Mouse (Mus musculus) heart, embryonic 15.5 days (tissue): ENCODE results near the gene Pabpc1l. TPM values are rescaled to one million over a fixed set of nuclear protein-coding genes. Genes with fewer than 3 reads are reported as not detected.

ENCODE experiments used
- ATAC-seq: fragments of 200-750 bp; cut with Nextera tagmentation; replicated peaks from 2 replicates; pipeline ENCODE4 v1.8.0; 2017; ENCODE audit warnings: low read depth, moderate TSS enrichment; ENCODE audit not compliant: insufficient number of reproducible peaks, insufficient read depth, low FRiP score
- H3K27ac ChIP-seq: fragments of 300-500 bp; sonication (generic); 2 replicates; pipeline ENCODE4 v1.5.1; 2015; ENCODE audit warnings: mild to moderate bottlenecking, inconsistent platforms
- H3K27me3 ChIP-seq: fragments of 300-500 bp; sonication (generic); 2 replicates; pipeline ENCODE4 v1.6.1; 2015; ENCODE audit warnings: inconsistent platforms
- H3K36me3 ChIP-seq: fragments of 300-500 bp; sonication (generic); 2 replicates; pipeline ENCODE4 v1.6.1; 2015; ENCODE audit warnings: mild to moderate bottlenecking, inconsistent platforms
- H3K4me1 ChIP-seq: fragments of 300-500 bp; sonication (generic); replicated peaks from 2 replicates; pipeline ENCODE4 v1.6.1; 2015; ENCODE audit warnings: inconsistent platforms
- H3K4me2 ChIP-seq: fragments of 300-500 bp; sonication (generic); 2 replicates; pipeline ENCODE4 v1.6.1; 2015; ENCODE audit warnings: inconsistent platforms, mild to moderate bottlenecking, moderate library complexity
- H3K4me3 ChIP-seq: fragments of 300-500 bp; sonication (generic); 2 replicates; pipeline ENCODE4 v1.5.1; 2015; ENCODE audit warnings: mild to moderate bottlenecking, inconsistent platforms
- H3K9ac ChIP-seq: fragments of 300-500 bp; sonication (generic); 2 replicates; pipeline ENCODE4 v1.6.1; 2015; ENCODE audit warnings: mild to moderate bottlenecking, inconsistent platforms
- H3K9me3 ChIP-seq: fragments of 300-500 bp; sonication (generic); replicated peaks from 2 replicates; pipeline ENCODE4 v1.6.1; 2016; ENCODE audit warnings: inconsistent platforms
- WGBS: fragments of 180-500 bp; shearing (Covaris S2); methylation state at CpG from one replicate; pipeline ENCODE4 v1.1.7; 2015; ENCODE audit warnings: mixed read lengths; 5-methylcytosine and 5-hydroxymethylcytosine counted together
- polyA plus RNA-seq: library from polyadenylated mRNA; unstranded; fragments of >200 nt; fragmentation: Nextera tagmentation; extraction: Ambion mirVana; gene quantifications from 2 replicates; pipeline ENCODE4 v1.2.1, GENCODE M21; 2015

Gene Pabpc1l
- polyA plus RNA-seq, 1 experiment from 2014 or later = 0.92 TPM

GRCm38 (mm10) chr2:164087416-164088017 is 62.3 kb downstream of the Pabpc1l start:
- no peaks in the 10 kb centered on the region for H3K9me3 ChIP-seq
- no peak overlapping the region for H3K9ac ChIP-seq
- H3K27ac ChIP-seq = no peak overlapping the region
- H3K36me3 ChIP-seq = peaks cover 46% of the 10 kb centered on the region
- no peak for ATAC-seq
- H3K4me3 ChIP-seq = no peak overlapping the region
- H3K4me2 ChIP-seq = no peak overlapping the region
- WGBS = 82% methylated on average over 6 of the region's 6 CpGs
- no peaks in the 10 kb centered on the region for H3K27me3 ChIP-seq
- H3K4me1 ChIP-seq = no peaks in the 10 kb centered on the region

DNA sequence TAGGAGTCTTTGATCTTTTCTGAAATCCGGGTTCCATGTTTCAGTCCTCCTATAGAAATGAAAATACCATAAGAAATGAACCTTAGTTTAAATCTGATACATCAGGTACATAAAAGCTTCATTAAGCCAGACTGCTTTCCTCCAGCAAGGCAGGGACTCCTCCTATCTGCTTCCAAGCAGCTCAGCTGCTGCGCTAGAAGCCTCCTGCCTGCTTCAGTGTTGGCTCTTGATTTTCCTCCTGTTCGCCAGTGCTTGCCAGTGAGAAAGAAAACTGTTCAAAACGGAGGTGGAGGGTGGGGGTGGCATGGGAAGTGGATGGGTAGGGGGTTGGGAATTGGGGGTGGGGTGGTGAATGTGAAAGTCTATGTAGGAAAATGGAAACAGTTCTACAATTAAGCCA is 64.3 kb downstream of the Pabpc1l start:
- ATAC-seq = no peak
- H3K4me1 ChIP-seq = no peaks in the 10 kb centered on the region
- no peak overlapping the region for H3K9ac ChIP-seq
- WGBS = 93% methylated on average over 4 of the region's 4 CpGs
- peaks cover 37% of the 10 kb centered on the region for H3K36me3 ChIP-seq
- no peak overlapping the region for H3K4me2 ChIP-seq
- no peaks in the 10 kb centered on the region for H3K27me3 ChIP-seq
- H3K27ac ChIP-seq = no peak overlapping the region
- no peaks in the 10 kb centered on the region for H3K9me3 ChIP-seq
- H3K4me3 ChIP-seq = no peak overlapping the region

DNA sequence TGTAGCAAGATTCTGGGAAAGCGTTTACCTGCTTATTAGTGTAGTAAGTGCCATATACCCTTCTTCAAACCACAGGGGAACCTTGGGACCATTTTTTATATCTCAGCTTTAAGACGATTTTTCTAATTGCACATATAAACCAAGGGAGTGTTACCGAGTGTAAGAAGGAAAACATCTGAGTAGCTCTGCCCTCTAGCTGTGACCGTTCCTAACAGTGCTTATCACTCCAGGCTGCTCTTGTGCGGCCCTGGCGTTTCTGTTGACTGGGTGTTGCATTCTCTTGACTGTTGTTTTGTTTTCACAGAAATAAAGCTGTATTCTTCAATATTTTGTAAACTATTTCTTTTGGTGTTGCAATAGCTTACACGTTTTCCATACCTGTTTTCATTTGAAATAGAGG is 68.9 kb downstream of the Pabpc1l start:
- Histone ChIP-seq H3K27ac (no peak overlapping the region), H3K9ac (no peak overlapping the region), H3K4me3 (no peak overlapping the region), H3K4me1 (no peaks in the 10 kb centered on the region), H3K9me3 (no peaks in the 10 kb centered on the region), H3K36me3 (peaks cover 16% of the 10 kb centered on the region), H3K27me3 (no peaks in the 10 kb centered on the region), H3K4me2 (no peak overlapping the region)
- no peak for ATAC-seq
- WGBS = 48% methylated on average over 7 of the region's 7 CpGs

DNA sequence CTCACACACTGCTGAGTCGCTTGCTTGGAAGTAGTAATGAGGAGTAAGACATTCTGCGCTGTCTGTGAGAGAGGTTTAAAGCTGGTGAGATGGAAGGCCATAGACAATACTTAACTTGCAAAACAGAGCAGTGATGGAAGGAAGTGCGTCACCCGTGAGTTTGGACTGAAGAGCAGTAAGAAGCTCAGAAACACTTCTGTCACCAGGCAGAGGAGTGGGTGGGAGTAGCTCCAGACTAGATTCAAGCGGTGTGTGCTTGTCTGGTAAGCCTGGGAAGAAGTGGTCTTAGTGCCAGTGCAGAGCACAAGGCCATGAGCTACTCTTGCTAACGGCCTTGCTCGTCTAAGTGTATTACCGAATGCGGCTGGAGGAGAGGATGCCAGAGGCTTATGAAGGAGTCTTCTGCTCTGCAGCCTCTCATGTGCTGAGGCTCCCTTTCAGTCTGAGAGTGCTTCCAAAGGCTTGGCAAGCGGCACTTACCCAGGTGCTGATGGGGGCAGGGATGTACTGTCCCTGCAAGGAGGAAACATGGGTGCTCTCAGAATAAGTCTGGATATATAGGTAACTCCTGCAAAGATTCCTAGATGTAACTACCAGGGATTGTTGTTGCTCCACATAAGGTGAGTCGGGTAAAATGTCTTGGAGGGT is 73.5 kb downstream of the Pabpc1l start:
- no peak for ATAC-seq
- Histone ChIP-seq H3K27me3 (no peaks in the 10 kb centered on the region), H3K9me3 (no peaks in the 10 kb centered on the region), H3K27ac (no peak overlapping the region), H3K9ac (no peak overlapping the region), H3K4me3 (no peak overlapping the region), H3K36me3 (peaks cover 33% of the 10 kb centered on the region), H3K4me1 (no peaks in the 10 kb centered on the region), H3K4me2 (no peak overlapping the region)
- 94% methylated on average over 11 of the region's 11 CpGs for WGBS

Other genes with a start within 250 kb of the Pabpc1l start
- gene Ccn5, start 204.6 kb upstream of the Pabpc1l start, polyA plus RNA-seq = 2.2 and 3.5 TPM in 2 replicates
- gene Kcnk15, start 171.8 kb upstream of the Pabpc1l start, polyA plus RNA-seq = not detected in 2 replicates
- gene Rims4, start 106.8 kb upstream of the Pabpc1l start, polyA plus RNA-seq = 0.31 and 0.52 TPM in 2 replicates
- gene Ywhab, start 30.5 kb upstream of the Pabpc1l start, polyA plus RNA-seq = 202 and 213 TPM in 2 replicates
- 11.8 and 13.7 TPM in 2 replicates for gene Stk4, start 44.9 kb downstream of the Pabpc1l start, polyA plus RNA-seq
- gene Tomm34, start 45.7 kb downstream of the Pabpc1l start, polyA plus RNA-seq = 42.8 and 51.8 TPM in 2 replicates
- gene Kcns1, start 145.7 kb downstream of the Pabpc1l start, polyA plus RNA-seq = 0.20 and 0.24 TPM in 2 replicates
- not detected in 2 replicates for gene Wfdc5, start 157.3 kb downstream of the Pabpc1l start, polyA plus RNA-seq
- gene Wfdc12, start 165.2 kb downstream of the Pabpc1l start, polyA plus RNA-seq = not detected in 2 replicates
- not detected in 2 replicates for gene Wfdc15a, start 174.7 kb downstream of the Pabpc1l start, polyA plus RNA-seq
- not detected in 2 replicates for gene Wfdc15b, start 196.2 kb downstream of the Pabpc1l start, polyA plus RNA-seq
- gene Svs2, start 213.0 kb downstream of the Pabpc1l start, polyA plus RNA-seq = not detected in 2 replicates
- gene Svs3b, start 231.2 kb downstream of the Pabpc1l start, polyA plus RNA-seq = not detected in 2 replicates